Mouse (Mus musculus): ENCODE results near the gene Oaf. TPM values are rescaled to one million over a fixed set of nuclear protein-coding genes. Genes with fewer than 3 reads are reported as not detected.
A peak's percentile ranks its signal among the peaks of the same experiment; 100 is the strongest.

Oaf gene
- total RNA-seq (2022), result 10 to 100 TPM; 12.8 to 18.5 (median 15.2) TPM

DNA sequence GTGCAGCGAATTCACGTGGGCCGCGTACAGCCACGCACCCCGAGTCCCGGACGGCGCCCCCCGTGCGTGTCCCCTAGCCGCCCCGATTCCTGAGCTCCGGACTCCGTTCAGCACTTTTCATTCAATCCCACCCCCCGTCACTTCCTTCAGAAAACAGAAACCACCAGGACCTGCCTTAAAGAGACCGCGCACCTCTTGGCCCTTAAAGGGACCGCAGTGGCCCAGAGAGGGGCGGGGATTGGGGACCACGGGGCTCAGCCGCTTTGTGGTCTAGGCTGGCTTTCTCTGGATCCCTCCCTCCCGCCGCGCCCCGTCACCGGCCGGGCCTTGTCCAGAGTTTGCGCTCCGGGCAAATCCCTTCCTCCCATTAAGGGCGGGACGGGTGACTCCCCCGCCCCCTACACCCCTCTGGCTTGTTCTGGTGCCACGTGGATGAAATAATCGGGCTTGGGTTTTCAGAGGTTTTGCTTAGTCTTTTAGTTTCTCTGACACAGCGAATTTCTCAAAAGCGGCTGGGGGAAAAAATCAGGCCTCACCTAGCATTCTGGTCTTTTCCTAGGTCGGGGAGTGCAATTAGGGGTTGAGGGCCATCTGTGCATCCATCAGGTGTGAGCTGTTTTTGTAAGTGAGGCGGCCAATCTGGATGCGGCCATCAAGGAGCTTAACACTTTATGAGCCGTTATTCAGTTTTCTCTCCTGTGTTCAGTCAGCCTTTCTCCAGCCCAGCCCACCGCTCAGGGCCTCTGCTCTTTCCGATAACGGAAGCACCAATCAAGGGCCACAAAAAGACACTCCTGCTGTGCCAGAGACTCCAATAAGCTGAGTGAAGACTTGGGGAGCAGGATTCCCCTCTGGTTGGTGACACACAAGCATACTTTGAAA is at the start of gene Oaf:
Gene Oaf (minus strand): TSS at position 200 of the 882 bp plus-strand sequence.
- peak; percentile 25 to 72 for DNase-seq (ENCODE audit: low spot score in 2 of 2)

- peak in 1 of 2 experiments; percentile 62 for DNase-seq (ENCODE audit: low spot score in 2 of 2)
Observed at GRCm38 (mm10) chr9:43286870-43287269, 47.2 kb upstream of the Oaf start.

DNA sequence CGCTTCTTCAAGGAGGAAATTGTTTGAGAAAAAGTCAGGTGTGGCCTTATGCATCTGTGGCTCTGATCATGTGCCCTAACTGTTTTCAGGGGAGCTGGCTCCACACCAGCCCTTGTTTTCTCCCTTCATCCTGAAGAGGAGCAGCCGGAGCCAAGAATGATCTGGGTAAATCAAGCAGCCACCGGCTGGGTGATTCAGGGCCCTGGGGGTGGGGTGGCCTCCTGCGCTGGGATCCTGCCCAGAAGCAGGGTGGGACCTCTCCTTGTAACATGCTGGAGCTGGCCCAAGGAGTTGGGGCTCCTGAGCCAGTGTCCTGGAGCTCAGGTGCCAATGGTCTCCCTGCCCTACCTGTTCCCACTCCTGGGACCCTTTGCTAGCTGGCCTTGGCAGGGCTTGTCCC is 45.6 kb upstream of the Oaf start:
- DNase-seq (ENCODE audit: low spot score in 2 of 2), result no peak

GRCm38 (mm10) chr9:43284284-43284683 is 44.6 kb upstream of the Oaf start:
- peak; percentile 54 to 62 for DNase-seq (ENCODE audit: low spot score in 2 of 2)

DNA sequence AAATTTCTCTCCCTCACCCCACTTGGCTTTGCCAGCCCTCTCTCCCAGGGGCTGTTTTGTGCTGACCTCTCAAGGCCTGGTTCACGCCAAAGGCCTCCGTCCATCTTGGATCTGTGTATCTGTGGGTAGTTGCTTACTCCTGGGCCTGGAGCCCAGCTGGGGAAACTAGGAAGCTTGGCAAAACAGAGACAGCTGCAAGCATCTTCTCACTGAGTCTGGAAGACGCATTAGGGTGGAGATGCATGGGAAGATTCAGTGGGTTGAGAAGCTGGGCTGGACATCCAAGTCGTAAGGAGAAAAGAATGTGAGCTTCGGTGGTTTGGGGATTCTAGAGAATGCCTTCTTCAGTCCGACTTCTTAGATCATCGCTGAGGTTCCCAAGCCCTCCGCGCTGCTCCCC is 34.0 kb upstream of the Oaf start:
- no peak for DNase-seq (ENCODE audit: low spot score in 2 of 2)

DNA sequence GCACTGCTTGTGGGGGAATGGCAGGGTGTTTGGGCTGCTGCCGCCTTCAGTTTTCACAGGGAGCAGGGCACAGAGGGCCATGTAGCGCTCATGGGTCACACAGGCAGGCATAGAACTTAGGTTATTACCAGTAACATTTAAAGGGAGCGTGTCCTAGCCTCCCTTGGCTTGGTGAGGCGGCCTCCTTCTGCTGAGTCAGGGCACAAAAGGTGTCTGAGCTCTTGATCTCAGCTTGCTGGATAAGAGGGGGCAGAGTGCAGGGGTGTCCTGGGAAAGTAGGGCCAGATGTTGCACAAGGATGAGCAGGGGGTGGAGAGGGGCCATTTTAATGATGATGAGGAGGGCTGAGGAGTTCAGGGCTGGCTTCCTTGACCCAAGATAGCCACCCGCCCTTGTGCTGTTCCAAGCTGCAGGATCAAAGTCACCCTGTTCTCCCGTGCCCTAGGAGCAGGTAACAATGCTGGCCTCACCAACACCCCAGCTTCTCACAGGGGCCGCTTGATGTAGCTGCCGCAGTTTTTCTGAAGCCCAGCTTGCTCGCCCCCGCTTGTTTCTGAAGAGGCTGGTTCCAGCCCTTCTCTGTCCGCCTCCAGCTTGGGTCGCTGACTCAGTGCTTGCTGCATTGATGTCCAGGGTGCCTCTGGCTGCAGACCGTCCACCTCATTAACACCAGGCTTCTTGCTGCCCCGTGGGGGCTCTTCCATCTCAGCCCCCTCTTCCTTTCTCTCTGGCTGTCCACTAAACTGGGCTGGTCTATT is 32.2 kb upstream of the Oaf start:
- DNase-seq (ENCODE audit: low spot score in 2 of 2), result no peak

DNA sequence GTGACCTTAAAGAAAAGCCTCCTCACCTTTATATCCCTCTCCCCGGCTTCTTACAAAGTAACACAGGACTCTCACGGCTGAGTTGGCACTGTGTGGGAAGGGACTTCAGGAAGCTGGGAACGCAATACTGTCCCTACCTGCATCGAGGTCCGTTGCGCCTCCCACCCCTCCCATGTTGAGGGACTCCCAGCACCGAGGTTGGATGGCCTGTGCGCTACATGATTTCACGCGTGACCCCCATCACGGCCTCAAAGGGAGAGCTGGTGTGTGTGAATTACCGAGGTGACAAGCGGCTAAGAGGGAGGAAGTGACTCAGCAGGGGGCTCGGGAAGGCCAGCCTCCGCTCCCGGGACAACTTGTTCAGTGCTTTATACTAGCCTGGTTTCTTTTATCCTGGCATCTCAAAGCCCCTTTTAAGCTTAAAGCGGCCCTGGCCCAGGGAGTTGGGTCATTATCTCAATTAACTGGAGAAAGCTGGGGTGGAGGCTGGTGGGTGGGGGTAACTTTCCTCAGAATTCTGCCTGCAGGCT is 31.1 kb upstream of the Oaf start:
- peak in 1 of 2 experiments; percentile 51 for DNase-seq (ENCODE audit: low spot score in 2 of 2)

DNA sequence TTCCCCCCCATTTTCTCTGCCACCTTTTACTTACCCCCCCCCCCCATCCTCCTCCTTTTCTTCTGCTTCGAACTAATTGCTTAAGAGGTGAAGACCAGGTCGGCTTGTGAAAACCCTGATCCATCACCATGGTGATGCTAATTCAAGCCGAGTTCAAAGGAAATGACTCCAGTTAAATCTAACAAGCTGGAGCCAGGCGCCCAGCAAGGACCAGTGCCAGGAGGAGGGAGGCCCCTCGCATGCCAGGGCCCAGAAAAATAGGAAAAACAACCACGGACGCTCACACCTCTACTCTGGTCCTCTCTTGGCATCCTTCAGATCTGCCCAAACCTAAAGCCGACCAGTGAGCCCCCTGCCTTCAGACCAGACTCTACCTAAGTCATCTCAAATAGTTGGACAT is 29.5 kb upstream of the Oaf start:
- DNase-seq (ENCODE audit: low spot score in 2 of 2), result peak in 1 of 2 experiments; percentile 52

DNA sequence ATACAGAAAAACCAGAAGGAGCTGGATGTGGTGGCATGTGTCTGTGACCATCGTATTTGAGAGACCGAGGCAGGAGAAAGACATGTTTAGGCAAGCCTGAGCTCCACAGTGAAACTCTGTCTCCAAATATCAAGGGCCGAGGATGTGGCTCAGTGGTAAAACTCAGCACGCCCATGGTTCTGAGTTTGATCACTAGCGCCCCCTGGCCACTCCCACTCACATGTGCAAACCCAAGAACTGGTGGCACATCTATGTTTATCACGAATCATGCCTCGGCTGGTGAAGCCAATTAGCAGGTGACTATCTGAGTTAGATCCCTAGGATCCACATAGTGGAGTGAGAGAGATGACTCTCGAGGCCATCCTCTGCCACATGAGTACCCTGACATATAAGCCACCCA is 27.6 kb upstream of the Oaf start:
- DNase-seq (ENCODE audit: low spot score in 2 of 2), result no peak

DNA sequence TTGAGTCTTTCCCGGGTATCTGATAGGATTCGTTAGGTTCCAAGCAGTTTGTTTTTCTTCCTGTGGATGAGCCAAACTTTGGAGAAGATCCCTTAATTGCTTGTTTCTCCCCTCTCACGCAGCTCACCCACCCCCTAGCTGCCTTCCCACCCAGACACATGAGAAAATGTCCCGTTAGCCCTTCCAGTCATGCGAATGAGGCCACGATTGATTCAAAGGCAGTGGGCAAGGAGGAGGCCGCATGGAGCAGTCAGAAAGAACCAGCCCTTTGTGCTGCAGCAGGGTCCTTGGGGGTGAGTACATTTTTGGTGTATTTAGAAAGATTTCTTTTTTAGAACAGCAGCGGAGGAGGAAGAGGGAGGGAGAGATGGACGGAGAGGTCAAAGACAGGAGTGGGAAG is 25.5 kb upstream of the Oaf start:
- no peak for DNase-seq (ENCODE audit: low spot score in 2 of 2)

- no peak for DNase-seq (ENCODE audit: low spot score in 2 of 2)
Observed at GRCm38 (mm10) chr9:43263946-43264451, 24.3 kb upstream of the Oaf start.

- no peak for DNase-seq (ENCODE audit: low spot score in 2 of 2)
Observed at GRCm38 (mm10) chr9:43262811-43263550, 23.3 kb upstream of the Oaf start.

DNA sequence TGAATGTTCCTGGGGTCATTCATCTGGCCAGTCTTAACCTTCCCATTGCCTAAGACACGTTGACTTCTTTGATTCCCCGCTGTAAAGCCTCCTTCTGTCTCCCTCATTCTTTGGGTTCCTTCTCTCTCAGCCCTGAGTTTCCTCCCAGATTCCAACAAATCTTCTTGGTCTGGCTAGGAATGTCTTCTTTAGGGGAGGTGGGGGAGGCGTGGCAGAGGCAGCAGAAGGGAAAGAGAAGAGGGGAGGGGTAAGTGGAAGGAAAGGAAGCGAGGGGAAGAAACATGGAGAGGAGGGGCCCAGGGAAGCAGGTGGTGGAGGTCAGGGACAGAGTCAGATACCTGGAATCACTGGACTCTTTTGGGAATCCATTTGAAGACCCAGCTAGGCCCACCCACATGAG is 22.7 kb upstream of the Oaf start:
- DNase-seq (ENCODE audit: low spot score in 2 of 2), result no peak

DNA sequence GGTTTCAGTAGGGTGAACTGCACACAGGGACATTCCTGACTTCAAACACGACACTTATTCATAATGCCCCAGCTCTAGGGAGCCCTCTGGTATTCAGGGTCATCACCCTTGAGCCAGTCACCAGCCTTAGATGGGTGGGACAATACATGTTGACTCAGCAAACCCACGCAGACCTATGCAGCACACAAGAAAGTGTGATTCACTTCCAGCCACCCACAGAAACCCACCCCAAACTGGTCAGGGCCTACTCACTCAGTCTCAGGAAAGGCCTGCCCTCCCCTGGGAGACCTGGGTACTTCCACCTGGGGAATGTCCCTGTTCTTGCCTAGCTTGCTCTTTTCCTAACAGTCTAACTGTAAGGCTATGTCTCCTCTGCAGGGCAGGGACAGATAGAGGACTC is 22.2 kb upstream of the Oaf start:
- peak in 1 of 2 experiments; percentile 26 for DNase-seq (ENCODE audit: low spot score in 2 of 2)

- no peak for DNase-seq (ENCODE audit: low spot score in 2 of 2)
Observed at GRCm38 (mm10) chr9:43261124-43261907, 21.6 kb upstream of the Oaf start.

DNA sequence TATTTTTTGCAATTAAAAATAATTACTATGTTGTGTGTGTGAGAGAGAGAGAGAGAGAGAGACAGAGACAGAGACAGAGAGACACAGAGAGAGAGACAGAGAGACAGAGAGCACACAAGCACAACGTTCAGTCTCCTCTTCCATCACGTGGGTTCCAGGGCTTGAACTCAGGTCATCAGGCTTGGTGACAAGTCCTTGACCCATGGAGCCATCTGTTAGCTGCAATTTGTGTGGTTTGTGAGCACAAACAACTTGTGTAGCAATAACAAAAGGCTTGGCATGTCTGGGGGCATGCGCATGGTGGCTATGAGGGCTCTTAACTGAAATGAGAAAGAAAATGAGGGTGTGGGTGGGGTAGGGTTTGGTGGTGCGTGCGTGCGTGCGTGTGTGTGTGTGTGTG is 20.9 kb upstream of the Oaf start:
- no peak for DNase-seq (ENCODE audit: low spot score in 2 of 2)

- DNase-seq (ENCODE audit: low spot score in 2 of 2), result no peak
Observed at GRCm38 (mm10) chr9:43253271-43253681, 13.6 kb upstream of the Oaf start.

GRCm38 (mm10) chr9:43252790-43253189 is 13.1 kb upstream of the Oaf start:
- no peak for DNase-seq (ENCODE audit: low spot score in 2 of 2)

- DNase-seq (ENCODE audit: low spot score in 2 of 2), result no peak
Observed at GRCm38 (mm10) chr9:43251786-43252185, 12.1 kb upstream of the Oaf start.

DNA sequence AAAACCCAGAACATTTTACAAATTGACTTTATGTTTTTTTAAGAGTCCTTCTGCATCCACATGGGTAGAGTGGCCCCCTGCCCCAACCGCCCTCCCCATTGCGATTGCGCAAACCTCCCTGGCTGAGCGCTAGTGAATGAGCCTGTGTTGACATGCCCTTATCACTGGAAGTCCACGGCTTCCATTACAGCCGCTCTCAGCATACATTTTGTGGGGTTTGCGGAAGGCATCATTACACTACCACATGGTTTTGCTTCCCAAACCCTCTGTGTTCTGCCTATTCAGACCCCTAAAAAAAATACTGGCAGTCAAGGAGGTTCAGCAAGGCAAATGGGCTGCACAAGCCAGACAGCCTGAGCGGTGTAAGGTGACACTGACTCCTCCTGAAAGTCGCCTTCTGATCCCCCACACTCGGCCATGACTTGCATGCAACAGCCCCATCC is 7.0 kb upstream of the Oaf start:
- DNase-seq (ENCODE audit: low spot score in 2 of 2), result no peak
